Mouse (Mus musculus): Measurements from ENCODE around the gene Cenpb.
A peak's percentile ranks its signal among the peaks of the same experiment; 100 is the strongest.

Cenpb gene

GRCm38 (mm10) chr2:131167984-131168383 lies 11.9 kb downstream of the Cenpb start:
- DNase-seq (ENCODE audit: low read depth): no peak

- DNase-seq (ENCODE audit: low read depth): no peak
Measured at GRCm38 (mm10) chr2:131166172-131166571, 13.7 kb downstream of the Cenpb start.

- DNase-seq (ENCODE audit: low read depth): no peak
Measured at GRCm38 (mm10) chr2:131163924-131164323, 15.9 kb downstream of the Cenpb start.

- DNase-seq (ENCODE audit: low read depth): peak; percentile 62
Measured at GRCm38 (mm10) chr2:131160671-131161111, 19.2 kb downstream of the Cenpb start.

GRCm38 (mm10) chr2:131159938-131160581 lies 19.8 kb downstream of the Cenpb start, which contains the start of gene 1700037H04Rik:
1700037H04Rik (minus strand) TSS chr2:131160081.
- peak; percentile 99 for DNase-seq (ENCODE audit: low read depth)

- no peak for DNase-seq (ENCODE audit: low read depth)
Measured at GRCm38 (mm10) chr2:131159491-131159910, 20.4 kb downstream of the Cenpb start.

- no peak for DNase-seq (ENCODE audit: low read depth)
Measured at GRCm38 (mm10) chr2:131156987-131157386, 22.9 kb downstream of the Cenpb start.

- no peak for DNase-seq (ENCODE audit: low read depth)
Measured at GRCm38 (mm10) chr2:131154036-131154435, 25.8 kb downstream of the Cenpb start.

GRCm38 (mm10) chr2:131152166-131152730 lies 27.6 kb downstream of the Cenpb start:
- DNase-seq (ENCODE audit: low read depth): no peak

GRCm38 (mm10) chr2:131149254-131149578 lies 30.7 kb downstream of the Cenpb start:
- no peak for DNase-seq (ENCODE audit: low read depth)

GRCm38 (mm10) chr2:131148353-131149253 lies 31.3 kb downstream of the Cenpb start:
- DNase-seq (ENCODE audit: low read depth): no peak

GRCm38 (mm10) chr2:131147043-131147365 lies 32.9 kb downstream of the Cenpb start:
- DNase-seq (ENCODE audit: low read depth): no peak

- DNase-seq (ENCODE audit: low read depth): no peak
Measured at GRCm38 (mm10) chr2:131146193-131147042, 33.4 kb downstream of the Cenpb start.

GRCm38 (mm10) chr2:131145536-131145935 lies 34.3 kb downstream of the Cenpb start:
- no peak for DNase-seq (ENCODE audit: low read depth)

GRCm38 (mm10) chr2:131145121-131145520 lies 34.7 kb downstream of the Cenpb start:
- DNase-seq (ENCODE audit: low read depth): no peak

- no peak for DNase-seq (ENCODE audit: low read depth)
Measured at GRCm38 (mm10) chr2:131143007-131143780, 36.7 kb downstream of the Cenpb start.

- DNase-seq (ENCODE audit: low read depth): peak; percentile 59
Measured at GRCm38 (mm10) chr2:131142592-131142991, 37.3 kb downstream of the Cenpb start.

GRCm38 (mm10) chr2:131141336-131141986 lies 38.4 kb downstream of the Cenpb start:
- no peak for DNase-seq (ENCODE audit: low read depth)

GRCm38 (mm10) chr2:131140533-131140905 lies 39.3 kb downstream of the Cenpb start:
- no peak for DNase-seq (ENCODE audit: low read depth)

- DNase-seq (ENCODE audit: low read depth): no peak
Measured at GRCm38 (mm10) chr2:131139886-131140532, 39.9 kb downstream of the Cenpb start.

Measured in naive thymus-derived CD4-positive, alpha-beta T cell, adult 2 months (primary cell).